Mouse (Mus musculus): ENCODE measurements at regions not wholly inside any gene's neighbourhood (a gene's known extent, or its start where the extent isn't known, plus 50 kb on each side); places are given as distances from the start of the nearest gene placed in this dataset.

- no peak for TF ChIP-seq CTCF (IDR thresholded peaks at IDR 0.05; ENCODE audit: insufficient read depth, low read length)
- TF ChIP-seq POLR2A (IDR thresholded peaks at IDR 0.05; ENCODE audit: borderline replicate concordance, extremely low read depth, low read depth, low read length) = no peak
Observed at GRCm38 (mm10) chr2:105485286-105485685, 86.2 kb upstream of the Rcn1 start.

All from lung, adult 2 months (tissue).